Mouse (Mus musculus) lung, postnatal 0 days (tissue): ENCODE measurements around the gene Fbxw27.

Experiments used
- CTCF ChIP-seq: IDR thresholded peaks from 2 replicates; pipeline ENCODE4 v1.5.1; 2016; ENCODE audit warnings: antibody characterized with exemption, mild to moderate bottlenecking
- EP300 ChIP-seq: IDR thresholded peaks from 2 replicates; pipeline ENCODE4 v1.6.1; 2016; ENCODE audit warnings: antibody characterized with exemption, mild to moderate bottlenecking, control low read depth

DNA sequence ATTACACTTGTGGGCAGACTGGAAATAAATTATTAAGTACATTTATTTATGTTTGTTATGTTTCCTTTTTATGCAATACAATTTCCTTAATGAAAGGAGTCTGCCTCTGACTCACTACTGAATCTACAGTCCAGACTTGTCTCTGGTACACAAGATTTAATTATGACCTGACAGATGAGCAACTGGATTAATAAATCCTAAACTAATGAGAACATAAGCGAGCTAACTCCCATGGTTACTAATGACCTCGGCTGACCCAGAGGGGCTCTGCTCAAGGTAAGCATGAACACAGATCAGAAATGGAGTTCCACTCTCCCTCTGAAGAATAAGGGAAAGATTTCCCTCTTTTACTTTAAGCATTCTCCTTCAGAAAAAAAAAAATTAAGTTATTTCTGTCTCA, 4.8 kb upstream of the Fbxw27 start:
- no peak for TF ChIP-seq CTCF
- TF ChIP-seq EP300, result no peak
